Mouse (Mus musculus): Measurements from ENCODE around the gene Ddx5.
"Not testable (repeated sequence)": the region's sequence is repeated elsewhere in the genome, so short reads cannot be mapped to it uniquely, and the experiment has no call there.

Ddx5 gene

GRCm38 (mm10) chr11:106788775-106789459 lies at the start of gene Ddx5, which contains the start of gene Cep95:
TSS of gene Ddx5 (minus strand) at chr11:106789185.
TSS of gene Cep95 (plus strand) at chr11:106789252.
- peak; percentile 100 for DNase-seq (ENCODE audit: low read depth, low spot score)

GRCm38 (mm10) chr11:106828079-106828478 lies 39.1 kb upstream of the Ddx5 start:
- DNase-seq (ENCODE audit: low read depth, low spot score): no peak

- no peak for DNase-seq (ENCODE audit: low read depth, low spot score)
Observed at GRCm38 (mm10) chr11:106824403-106824802, 35.4 kb upstream of the Ddx5 start.

GRCm38 (mm10) chr11:106823741-106824140 lies 34.8 kb upstream of the Ddx5 start:
- DNase-seq (ENCODE audit: low read depth, low spot score): no peak

GRCm38 (mm10) chr11:106822911-106823310 lies 33.9 kb upstream of the Ddx5 start:
- no peak for DNase-seq (ENCODE audit: low read depth, low spot score)

- no peak for DNase-seq (ENCODE audit: low read depth, low spot score)
Observed at GRCm38 (mm10) chr11:106822491-106822890, 33.5 kb upstream of the Ddx5 start.

DNA sequence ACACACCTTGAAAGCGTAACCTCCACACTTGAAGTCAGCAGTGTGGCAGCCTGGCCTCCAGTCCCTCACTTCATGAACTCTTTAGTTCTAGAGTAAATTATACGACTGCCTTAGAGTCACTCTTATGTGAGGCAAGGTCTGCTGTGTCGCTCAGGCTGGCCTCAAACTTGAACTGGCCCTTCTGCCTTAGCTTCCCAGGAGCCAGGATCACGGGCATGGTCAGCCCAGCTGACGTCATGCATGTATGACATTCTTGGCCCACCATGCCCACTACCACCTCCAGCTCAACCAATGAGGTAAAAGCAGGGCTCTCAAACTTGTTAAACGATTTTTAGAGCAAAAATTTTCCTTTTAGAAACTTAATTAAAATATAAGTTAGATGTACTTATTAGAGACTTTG lies 32.4 kb upstream of the Ddx5 start:
- no peak for DNase-seq (ENCODE audit: low read depth, low spot score)

DNA sequence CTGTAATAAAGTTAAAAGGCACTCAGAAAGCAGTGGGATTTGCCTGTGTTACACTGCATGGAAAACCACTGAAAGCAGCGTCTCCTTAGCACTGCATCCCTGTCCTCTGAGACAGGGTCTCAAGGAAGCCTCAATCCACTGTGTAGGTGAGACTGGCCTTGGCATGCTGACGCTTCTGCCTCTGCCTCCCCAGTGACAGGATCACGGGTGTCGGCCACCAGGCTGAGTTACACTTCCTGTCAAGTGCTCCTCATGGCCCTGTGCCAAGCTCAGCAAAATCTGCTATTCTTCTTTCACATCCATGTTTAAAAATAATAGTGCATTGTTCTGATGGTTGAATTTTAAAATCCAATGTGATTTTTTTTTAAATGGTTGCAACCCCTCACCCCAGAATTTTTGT lies 32.0 kb upstream of the Ddx5 start:
- peak; percentile 8 for DNase-seq (ENCODE audit: low read depth, low spot score)

DNA sequence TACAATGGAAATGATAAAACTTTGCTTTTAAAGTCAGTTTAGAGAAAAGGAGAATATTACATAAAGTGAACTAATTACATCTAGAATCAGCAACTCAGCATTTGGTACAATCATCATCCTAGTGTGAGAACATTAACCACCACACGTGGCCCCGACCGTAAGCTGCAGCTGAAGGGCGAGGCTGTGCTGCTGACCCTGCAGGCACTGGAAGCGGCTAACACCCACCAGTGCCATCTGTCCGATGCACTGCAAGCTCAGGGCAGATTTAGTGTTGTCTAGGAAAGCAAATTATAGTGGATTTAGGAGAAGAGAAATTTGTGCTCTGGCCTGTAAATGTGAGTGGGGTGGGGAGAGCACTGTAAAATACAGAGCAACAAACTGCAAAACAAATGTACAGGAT lies 31.3 kb upstream of the Ddx5 start:
- DNase-seq (ENCODE audit: low read depth, low spot score): no peak

- DNase-seq (ENCODE audit: low read depth, low spot score): no peak
Observed at GRCm38 (mm10) chr11:106819595-106819994, 30.6 kb upstream of the Ddx5 start.

- DNase-seq (ENCODE audit: low read depth, low spot score): no peak
Observed at GRCm38 (mm10) chr11:106818341-106818740, 29.4 kb upstream of the Ddx5 start.

DNA sequence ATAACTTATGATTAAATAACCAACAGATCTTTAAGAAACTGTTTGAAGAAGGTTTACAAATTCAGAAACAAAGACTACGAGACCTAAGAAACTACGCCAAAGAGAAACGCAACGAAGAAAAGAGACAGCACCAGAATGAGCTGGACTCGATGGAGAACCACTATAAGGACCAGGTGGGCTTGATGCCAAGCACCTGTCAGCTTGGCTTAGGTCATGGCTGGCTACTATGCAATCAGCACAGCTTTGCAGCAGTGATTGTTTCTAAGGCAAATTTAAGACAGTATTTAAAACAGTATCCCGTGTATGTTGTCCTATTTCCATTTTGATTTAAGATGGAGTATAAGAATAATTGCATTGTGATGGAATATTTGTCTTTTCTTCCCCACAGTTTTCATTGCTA lies 28.8 kb upstream of the Ddx5 start:
- DNase-seq (ENCODE audit: low read depth, low spot score): no peak

- no peak for DNase-seq (ENCODE audit: low read depth, low spot score)
Observed at GRCm38 (mm10) chr11:106817156-106817555, 28.2 kb upstream of the Ddx5 start.

DNA sequence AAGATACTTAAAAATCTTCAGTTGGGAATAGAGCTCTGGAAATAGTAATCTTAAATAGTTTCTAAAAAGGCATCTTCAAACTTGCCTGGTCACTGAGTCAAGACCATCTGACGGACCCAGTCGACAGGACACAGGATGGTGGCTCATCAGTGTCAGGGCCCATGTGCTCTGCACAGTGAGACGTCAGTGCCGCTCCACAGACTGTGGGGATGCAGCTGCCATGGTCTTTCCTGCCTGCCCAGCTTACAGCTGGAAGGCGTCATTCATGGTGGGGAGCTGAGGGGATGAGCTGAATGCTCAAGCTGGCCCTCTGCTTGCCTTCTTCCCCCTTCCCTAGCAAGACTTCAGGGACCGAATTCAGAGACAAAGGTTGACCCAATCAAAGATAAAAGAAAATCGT lies 27.3 kb upstream of the Ddx5 start:
- no peak for DNase-seq (ENCODE audit: low read depth, low spot score)

DNA sequence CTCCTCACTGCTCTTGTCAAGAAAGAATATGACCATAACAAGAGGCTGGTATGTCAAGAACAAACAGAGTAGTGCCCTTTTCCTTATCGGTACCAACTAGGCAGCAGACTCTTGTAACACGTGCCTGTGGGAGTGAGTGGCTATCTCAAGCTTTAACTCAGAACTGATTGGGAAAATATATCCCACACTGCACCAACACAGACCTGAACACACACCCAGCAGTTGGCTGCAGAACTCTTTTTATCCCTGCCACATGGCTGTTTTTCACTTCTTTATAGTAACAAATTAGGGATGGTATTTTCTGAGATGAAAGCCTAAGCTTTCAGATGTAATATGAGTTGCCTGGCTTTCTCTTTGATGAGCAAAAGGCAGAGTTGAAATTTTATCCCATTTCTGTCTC lies 26.8 kb upstream of the Ddx5 start:
- DNase-seq (ENCODE audit: low read depth, low spot score): no peak

- DNase-seq (ENCODE audit: low read depth, low spot score): no peak
Observed at GRCm38 (mm10) chr11:106815331-106815730, 26.3 kb upstream of the Ddx5 start.

- DNase-seq (ENCODE audit: low read depth, low spot score): no peak
Observed at GRCm38 (mm10) chr11:106814601-106815320, 25.8 kb upstream of the Ddx5 start.

DNA sequence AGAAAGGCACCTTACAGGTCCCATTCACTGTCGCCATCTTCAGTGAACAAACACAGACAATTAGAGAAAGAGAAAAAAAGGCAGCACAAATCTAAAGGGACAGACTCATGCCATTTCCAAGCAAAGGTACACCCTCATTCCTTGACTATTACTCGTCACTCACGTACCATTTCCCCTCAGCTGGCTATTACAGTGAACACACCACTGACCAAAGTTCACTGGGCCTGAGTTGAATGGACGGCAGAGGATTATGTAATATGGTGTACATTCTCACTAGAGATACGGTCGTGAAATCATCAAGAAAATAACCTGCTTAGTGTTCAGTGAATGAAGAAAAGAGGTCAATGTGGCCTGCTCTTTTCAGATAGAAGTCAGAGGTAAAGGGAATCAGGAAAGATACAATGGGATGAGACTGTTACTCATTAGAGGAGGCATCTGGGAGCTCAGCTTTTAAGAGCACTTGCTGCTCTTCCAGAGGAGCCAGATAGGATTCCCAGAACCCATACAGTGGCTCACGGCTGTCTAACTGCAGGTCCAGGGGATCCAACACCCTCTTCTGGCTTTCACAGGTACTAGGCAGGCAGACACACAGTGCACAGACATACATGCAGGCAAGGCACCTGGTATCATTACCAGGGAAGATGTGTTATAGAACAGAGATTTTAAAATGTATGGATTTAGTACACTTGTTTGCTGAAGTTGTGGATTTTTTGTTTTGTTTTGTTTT lies 23.6 kb upstream of the Ddx5 start:
- DNase-seq (ENCODE audit: low read depth, low spot score): no peak

GRCm38 (mm10) chr11:106807442-106807841 lies 18.5 kb upstream of the Ddx5 start:
- not testable (repeated sequence) for DNase-seq (ENCODE audit: low read depth, low spot score)

- no peak for DNase-seq (ENCODE audit: low read depth, low spot score)
Observed at GRCm38 (mm10) chr11:106802069-106802627, 13.2 kb upstream of the Ddx5 start.

DNA sequence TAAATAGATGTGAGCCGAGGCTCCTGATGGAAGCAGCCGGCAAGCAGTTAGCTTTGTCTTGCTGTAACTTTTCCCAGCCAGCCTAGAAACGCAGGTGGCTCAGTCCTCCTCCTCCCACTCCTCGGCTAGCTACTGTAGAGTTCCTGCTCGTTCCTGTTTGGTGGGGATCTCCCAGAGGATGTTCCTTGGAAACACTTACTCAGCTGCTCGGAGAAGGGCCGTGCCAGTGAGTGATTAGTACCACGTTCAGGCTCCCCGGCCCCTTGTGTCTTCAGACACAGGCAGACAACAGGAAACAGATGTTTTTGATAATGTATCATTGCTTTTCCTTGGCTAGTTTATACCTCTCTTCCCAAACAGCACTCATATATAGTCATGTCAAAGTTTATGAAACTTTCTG lies 6.7 kb upstream of the Ddx5 start:
- no peak for DNase-seq (ENCODE audit: low read depth, low spot score)

DNA sequence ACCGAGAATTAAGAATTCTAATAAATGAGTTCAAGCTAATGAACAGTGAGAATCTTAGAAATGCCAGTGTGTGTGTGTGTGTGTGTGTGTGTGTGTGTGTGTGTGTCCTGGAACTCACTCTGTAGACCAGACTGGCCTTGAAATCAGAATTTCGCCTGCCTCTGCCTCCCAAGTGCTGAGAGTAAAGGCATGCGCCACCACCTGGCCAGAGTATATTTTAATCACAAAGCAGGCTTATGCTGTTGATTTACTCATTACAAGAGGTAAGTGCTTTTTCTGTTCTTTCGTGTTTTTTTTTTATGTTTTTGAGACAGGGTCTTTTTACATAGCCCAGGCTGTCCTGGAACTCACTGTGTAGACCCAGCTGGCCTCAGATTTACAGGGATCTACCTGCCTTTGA lies 4.9 kb upstream of the Ddx5 start:
- DNase-seq (ENCODE audit: low read depth, low spot score): peak; percentile 54

All from A20 (cell line).